Mouse (Mus musculus) testis, adult 2 months (tissue): ENCODE results near the gene Ankrd33.

ENCODE experiments used
- CTCF ChIP-seq: fragments of 200-500 bp; IDR thresholded peaks from 2 replicates; pipeline ENCODE4 v1.5.1; 2012; ENCODE audit warnings: low read depth, mild to moderate bottlenecking, inconsistent platforms, low read length, moderate library complexity; ENCODE audit not compliant: control insufficient read depth, insufficient read depth, insufficient replicate concordance
- POLR2A ChIP-seq: fragments of 200-500 bp; IDR thresholded peaks from 2 replicates; pipeline ENCODE4 v1.6.1; 2012; ENCODE audit warnings: low read depth, mild to moderate bottlenecking, inconsistent platforms, low read length, moderate library complexity; ENCODE audit not compliant: control insufficient read depth

DNA sequence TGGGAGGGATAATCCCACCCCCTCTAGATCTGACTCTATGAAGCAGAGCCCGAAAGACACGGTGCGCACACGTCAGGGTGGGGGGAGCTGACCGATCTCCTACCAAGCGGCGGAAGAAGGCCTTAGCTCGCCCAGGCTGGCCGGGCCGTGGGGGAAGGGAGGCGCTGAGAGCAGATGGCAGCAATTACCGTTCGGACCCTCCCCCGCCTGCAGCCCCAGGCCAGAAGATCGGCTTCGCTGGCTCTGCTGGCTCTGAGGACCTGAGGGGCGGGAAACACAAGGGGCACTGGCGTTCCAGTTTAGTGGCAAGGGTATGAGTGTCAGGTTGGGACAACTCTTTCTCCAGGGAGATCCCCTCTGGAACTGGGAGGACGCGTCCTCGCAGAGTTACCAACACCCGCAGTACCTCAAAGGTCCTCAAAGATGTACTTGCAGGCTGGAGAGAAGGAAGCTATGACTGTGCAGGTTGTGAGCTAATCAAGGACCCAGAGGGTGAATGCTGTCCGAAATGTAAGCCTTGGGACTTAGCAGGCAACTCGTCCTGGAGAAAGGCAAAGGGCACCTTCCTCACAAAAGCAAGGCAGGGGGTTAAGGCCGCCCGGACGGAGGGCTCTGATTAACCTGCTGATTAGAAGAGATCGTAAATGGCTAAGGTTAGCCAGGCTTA, 17.4 kb upstream of the Ankrd33 start:
- TF ChIP-seq POLR2A: no peak
- TF ChIP-seq CTCF: no peak
